Mouse (Mus musculus) embryonic fibroblast, embryonic 13.5 days (primary cell): ENCODE measurements around the gene Haus4.

Source experiments
- CTCF ChIP-seq: IDR thresholded peaks from 2 replicates; pipeline ENCODE4 v1.5.1; 2011; ENCODE audit warnings: mild to moderate bottlenecking, control low read depth, low read length, moderate library complexity, borderline replicate concordance; ENCODE audit not compliant: insufficient read depth
- POLR2A ChIP-seq: IDR thresholded peaks from 2 replicates; pipeline ENCODE4 v1.6.1; 2011; ENCODE audit warnings: low read depth, mild to moderate bottlenecking, control low read depth, low read length, moderate library complexity

DNA sequence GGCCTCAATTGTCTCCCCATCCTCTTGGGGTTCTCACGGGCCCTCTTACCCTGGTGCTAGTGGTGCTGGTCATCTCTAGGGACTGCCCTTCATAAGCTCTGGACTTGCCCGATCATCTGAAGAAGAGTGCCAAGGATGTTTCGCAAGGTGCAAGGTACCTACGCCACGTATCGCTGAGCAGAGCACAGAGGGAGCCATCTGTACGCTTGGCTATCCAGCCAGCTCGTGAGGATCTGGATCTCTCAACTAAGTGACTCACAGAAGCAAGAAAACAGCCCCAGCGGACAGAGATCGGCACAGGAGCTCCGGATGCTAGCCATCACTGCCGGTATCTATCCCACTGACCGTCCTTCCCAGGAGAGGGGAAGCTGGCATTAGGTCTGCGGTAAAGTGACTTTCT is 57.7 kb downstream of the Haus4 start:
- TF ChIP-seq CTCF = no peak
- TF ChIP-seq POLR2A = no peak
